Mouse (Mus musculus) limb, embryonic 15.5 days (tissue): ENCODE data around the gene Olfr398. TPM values are rescaled to one million over a fixed set of nuclear protein-coding genes. Genes with fewer than 3 reads are reported as not detected.

Source experiments
- ATAC-seq: fragments of 200-750 bp; cut with Nextera tagmentation; 2 replicates; pipeline ENCODE4 v1.8.0; 2017; ENCODE audit warnings: low read depth, moderate TSS enrichment; ENCODE audit not compliant: insufficient number of reproducible peaks, low FRiP score, low TSS enrichment
- H3K27ac ChIP-seq: fragments of 300-500 bp; sonication (generic); 2 replicates; pipeline ENCODE4 v1.5.1; 2015; ENCODE audit warnings: moderate library complexity, mild to moderate bottlenecking, inconsistent platforms
- H3K27me3 ChIP-seq: fragments of 300-500 bp; sonication (generic); 2 replicates; pipeline ENCODE4 v1.6.1; 2015; ENCODE audit warnings: inconsistent platforms
- H3K36me3 ChIP-seq: fragments of 300-500 bp; sonication (generic); 2 replicates; pipeline ENCODE4 v1.6.1; 2015; ENCODE audit warnings: inconsistent platforms
- H3K4me1 ChIP-seq: fragments of 300-500 bp; sonication (generic); 2 replicates; pipeline ENCODE4 v1.6.1; 2015; ENCODE audit warnings: inconsistent platforms
- H3K4me2 ChIP-seq: fragments of 300-500 bp; sonication (generic); 2 replicates; pipeline ENCODE4 v1.6.1; 2015; ENCODE audit warnings: mild to moderate bottlenecking, inconsistent platforms
- H3K4me3 ChIP-seq: fragments of 300-500 bp; sonication (generic); 2 replicates; pipeline ENCODE4 v1.5.1; 2015; ENCODE audit warnings: mild to moderate bottlenecking, inconsistent platforms
- H3K9ac ChIP-seq: fragments of 300-500 bp; sonication (generic); 2 replicates; pipeline ENCODE4 v1.6.1; 2015; ENCODE audit warnings: inconsistent platforms
- H3K9me3 ChIP-seq: fragments of 300-500 bp; sonication (generic); 2 replicates; pipeline ENCODE4 v1.6.1; 2016; ENCODE audit warnings: inconsistent platforms
- WGBS: fragments of 180-500 bp; shearing (Covaris S2); methylation state at CpG from one replicate; pipeline ENCODE4 v1.1.7; 2015; 5-methylcytosine and 5-hydroxymethylcytosine counted together
- polyA plus RNA-seq: library from polyadenylated mRNA; unstranded; fragments of >200 nt; fragmentation: Nextera tagmentation; extraction: Ambion mirVana; gene quantifications from 2 replicates; pipeline ENCODE4 v1.2.1, GENCODE M21; 2015

The Olfr398 gene
- polyA plus RNA-seq, result not detected in 2 replicates

GRCm38 (mm10) chr11:73990307-73990706 is at the start of gene Olfr398:
TSS of gene Olfr398 (minus strand) at chr11:73990407.
- Histone ChIP-seq H3K9ac (no peak within 1 kb of the TSS), H3K4me1 (no peaks in the 10 kb centered on the region), H3K27ac (no peak within 1 kb of the TSS), H3K4me3 (no peak within 1 kb of the TSS), H3K9me3 (no peaks in the 10 kb centered on the region), H3K36me3 (no peaks in the 10 kb centered on the region), H3K4me2 (no peak within 1 kb of the TSS), H3K27me3 (no peaks in the 10 kb centered on the region)
- no peak for ATAC-seq

GRCm38 (mm10) chr11:73993115-73993514 is 2.9 kb upstream of the Olfr398 start:
- Histone ChIP-seq H3K36me3 (no peaks in the 10 kb centered on the region), H3K4me3 (no peak overlapping the region), H3K27me3 (no peaks in the 10 kb centered on the region), H3K9ac (no peak overlapping the region), H3K9me3 (no peaks in the 10 kb centered on the region), H3K27ac (no peak overlapping the region), H3K4me2 (no peak overlapping the region), H3K4me1 (no peaks in the 10 kb centered on the region)
- no peak for ATAC-seq

GRCm38 (mm10) chr11:73960517-73960916 is 29.7 kb downstream of the Olfr398 start, which contains the start of gene Olfr397:
TSS of gene Olfr397 (plus strand) at chr11:73960817.
- WGBS, result 63% methylated on average over 1 of the region's 1 CpGs
- ATAC-seq, result no peak
- no peaks in the 10 kb centered on the region for H3K4me1 ChIP-seq

GRCm38 (mm10) chr11:73936377-73936776 is 53.8 kb downstream of the Olfr398 start, which contains the start of gene Olfr23:
TSS of gene Olfr23 (plus strand) at chr11:73936677.
- no peak within 1 kb of the TSS for H3K4me3 ChIP-seq
- H3K9ac ChIP-seq, result no peak within 1 kb of the TSS
- H3K27me3 ChIP-seq, result no peaks in the 10 kb centered on the region
- no peak for ATAC-seq
- no peak within 1 kb of the TSS for H3K27ac ChIP-seq
- H3K4me2 ChIP-seq, result no peak within 1 kb of the TSS
- no peaks in the 10 kb centered on the region for H3K36me3 ChIP-seq
- H3K9me3 ChIP-seq, result no peaks in the 10 kb centered on the region
- no peaks in the 10 kb centered on the region for H3K4me1 ChIP-seq

More at GRCm38 (mm10) chr11:73960517-73960916, 29.7 kb downstream of the Olfr398 start, which contains the start of gene Olfr397:
- no peak within 1 kb of the TSS for H3K27ac ChIP-seq
- no peak within 1 kb of the TSS for H3K4me2 ChIP-seq
- H3K9me3 ChIP-seq, result peaks cover 3% of the 10 kb centered on the region; the same call in 1 of the 2 replicates
- no peaks in the 10 kb centered on the region for H3K27me3 ChIP-seq
- no peaks in the 10 kb centered on the region for H3K36me3 ChIP-seq
- H3K9ac ChIP-seq, result no peak within 1 kb of the TSS
- H3K4me3 ChIP-seq, result no peak within 1 kb of the TSS

Other genes with a start within 250 kb of the Olfr398 start
- not detected in 2 replicates for gene Olfr389, start 209.7 kb downstream of the Olfr398 start, polyA plus RNA-seq
- gene Olfr390, start 207.4 kb downstream of the Olfr398 start, polyA plus RNA-seq, result not detected in 2 replicates
- gene Olfr391-ps, start 187.4 kb downstream of the Olfr398 start, polyA plus RNA-seq, result not detected in 2 replicates
- gene Olfr392, start 173.4 kb downstream of the Olfr398 start, polyA plus RNA-seq, result not detected in 2 replicates
- not detected in 2 replicates for gene Olfr393, start 139.0 kb downstream of the Olfr398 start, polyA plus RNA-seq
- gene Olfr394, start 99.6 kb downstream of the Olfr398 start, polyA plus RNA-seq, result not detected in 2 replicates
- not detected in 2 replicates for gene Olfr395, start 81.1 kb downstream of the Olfr398 start, polyA plus RNA-seq
- not detected in 2 replicates for gene Olfr23, start 53.7 kb downstream of the Olfr398 start, polyA plus RNA-seq
- gene Olfr397, start 29.6 kb downstream of the Olfr398 start, polyA plus RNA-seq, result not detected in 2 replicates
- gene Olfr139, start 66.1 kb upstream of the Olfr398 start, polyA plus RNA-seq, result not detected in 2 replicates
- not detected in 2 replicates for gene Olfr399, start 66.2 kb upstream of the Olfr398 start, polyA plus RNA-seq
- gene Zfp616, start 79.5 kb upstream of the Olfr398 start, polyA plus RNA-seq, result not detected in 2 replicates
- not detected in 2 replicates for gene Olfr401, start 123.3 kb upstream of the Olfr398 start, polyA plus RNA-seq
- not detected in 2 replicates for gene Olfr402, start 163.1 kb upstream of the Olfr398 start, polyA plus RNA-seq
- gene Olfr403, start 195.8 kb upstream of the Olfr398 start, polyA plus RNA-seq, result not detected in 2 replicates
- gene Olfr43, start 221.0 kb upstream of the Olfr398 start, polyA plus RNA-seq, result not detected in 2 replicates